Mouse (Mus musculus) ES-Bruce4 (cell line): ENCODE measurements at regions not wholly inside any gene's neighbourhood (a gene's known extent, or its start where the extent isn't known, plus 50 kb on each side); places are given as distances from the start of the nearest gene placed in this dataset.

Source experiments
- CTCF ChIP-seq: IDR thresholded peaks from one replicate; pipeline ENCODE4 v1.8.1; 2011; ENCODE audit warnings: low read depth, low read length
- EP300 ChIP-seq: IDR thresholded peaks from 2 replicates; pipeline ENCODE4 v1.6.1; 2011; ENCODE audit warnings: low read depth, low read length; ENCODE audit not compliant: insufficient read depth
- POLR2A ChIP-seq: IDR thresholded peaks from one replicate; pipeline ENCODE4 v1.8.1; 2011; ENCODE audit warnings: low read length; ENCODE audit not compliant: insufficient read depth

GRCm38 (mm10) chr3:154441454-154441853 is 111.0 kb upstream of the Lhx8 start:
- TF ChIP-seq CTCF (no peak), POLR2A (no peak), EP300 (no peak)
